Mouse (Mus musculus): ENCODE measurements at regions not wholly inside any gene's neighbourhood (a gene's known extent, or its start where the extent isn't known, plus 50 kb on each side); places are given as distances from the start of the nearest gene placed in this dataset.

DNA sequence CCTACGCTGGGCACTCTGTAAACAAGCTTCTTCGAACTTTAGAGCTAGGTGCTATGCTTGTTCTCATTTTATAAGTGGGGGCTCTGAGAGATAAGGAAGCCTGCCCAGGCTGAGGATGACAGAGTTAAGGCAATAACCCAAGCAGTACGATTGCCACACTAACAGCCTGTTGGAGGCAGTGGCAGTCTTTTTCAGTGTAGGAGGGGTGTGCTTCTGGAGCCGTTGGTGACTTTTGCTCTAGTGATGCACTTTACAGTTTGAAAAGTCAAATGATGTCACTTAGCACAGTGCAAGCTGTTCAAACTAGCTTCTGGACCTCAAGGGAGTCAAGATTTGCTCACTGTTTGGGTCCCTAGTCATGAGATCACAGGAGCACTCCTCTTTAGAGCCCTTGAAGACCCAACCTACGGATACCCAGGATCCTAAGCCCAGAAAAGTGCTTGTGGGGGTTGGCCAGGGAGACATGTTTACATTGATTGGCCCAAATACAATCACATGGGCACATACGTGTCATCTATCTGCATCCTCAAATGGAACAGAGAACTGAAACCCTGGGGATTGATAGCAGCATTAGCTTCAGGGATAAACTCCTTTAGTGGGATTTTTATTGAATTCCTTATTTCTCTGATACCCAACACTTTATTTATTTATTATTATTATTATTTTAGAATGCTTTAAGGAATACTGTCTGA is 117.7 kb upstream of the Tbl1xr1 start:
- in situ Hi-C loops (cut with MboI, MseI) = no loop called here

GRCm38 (mm10) chr3:21961091-21961490 is 115.4 kb upstream of the Tbl1xr1 start:
- in situ Hi-C loops (cut with MboI, MseI) = no loop called here

GRCm38 (mm10) chr3:21961746-21962145 is 114.7 kb upstream of the Tbl1xr1 start:
- in situ Hi-C loops (cut with MboI, MseI) = no loop called here

- in situ Hi-C loops (cut with MboI, MseI) = no loop called here
These were observed 114.1 kb upstream of the Tbl1xr1 start for GRCm38 (mm10) chr3:21962360-21962782.

GRCm38 (mm10) chr3:21962921-21963732 is 113.3 kb upstream of the Tbl1xr1 start:
- in situ Hi-C loops (cut with MboI, MseI) = no loop called here

- in situ Hi-C loops (cut with MboI, MseI) = no loop called here
These were observed 112.6 kb upstream of the Tbl1xr1 start for GRCm38 (mm10) chr3:21963733-21964351.

DNA sequence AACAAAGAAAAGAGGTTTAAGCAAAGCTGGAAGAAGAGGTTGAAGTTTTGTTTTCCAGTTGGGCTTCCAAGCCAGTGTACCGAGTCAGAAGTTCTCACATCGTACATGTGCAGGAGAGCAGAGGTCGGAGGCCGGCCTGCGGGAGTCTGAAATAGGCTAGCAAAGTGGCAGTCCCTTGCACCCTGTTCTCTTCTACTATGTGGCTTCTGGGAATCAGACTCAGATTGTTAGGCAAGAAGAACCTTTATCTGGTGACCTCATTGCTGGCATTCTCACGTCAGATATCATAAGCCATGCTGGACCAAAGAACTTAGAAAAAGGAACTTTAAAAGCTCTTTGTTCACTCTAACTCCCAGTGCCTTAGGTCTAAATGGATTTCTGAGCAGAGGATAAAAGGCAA is 112.0 kb upstream of the Tbl1xr1 start:
- in situ Hi-C loops (cut with MboI, MseI) = no loop called here

DNA sequence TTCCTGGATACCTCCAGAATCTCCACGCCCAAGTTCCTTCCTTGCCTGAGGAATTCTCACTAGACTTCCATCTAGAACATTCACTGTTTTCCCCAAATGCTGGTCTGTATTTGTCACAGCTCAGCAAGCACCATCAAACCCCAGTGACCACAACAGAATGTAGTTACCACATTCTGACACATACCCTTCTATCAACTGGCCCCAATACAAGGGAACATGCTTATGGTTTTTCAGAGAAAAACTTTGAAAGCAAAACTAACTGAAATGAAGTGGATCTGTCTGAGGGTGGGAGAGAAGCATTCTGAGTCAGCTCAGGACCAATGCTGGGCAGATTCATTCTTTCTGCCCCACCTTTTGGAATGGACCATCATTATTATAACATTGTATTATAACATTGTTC is 110.9 kb upstream of the Tbl1xr1 start:
- in situ Hi-C loops (cut with MboI, MseI) = no loop called here

- in situ Hi-C loops (cut with MboI, MseI) = no loop called here
These were observed 104.7 kb upstream of the Tbl1xr1 start for GRCm38 (mm10) chr3:21971731-21972130.

- in situ Hi-C loops (cut with MboI, MseI) = no loop called here
These were observed 103.3 kb upstream of the Tbl1xr1 start for GRCm38 (mm10) chr3:21973153-21973552.

- in situ Hi-C loops (cut with MboI, MseI) = no loop called here
These were observed 102.8 kb upstream of the Tbl1xr1 start for GRCm38 (mm10) chr3:21973681-21974080.

GRCm38 (mm10) chr3:21974766-21975165 is 101.7 kb upstream of the Tbl1xr1 start:
- in situ Hi-C loops (cut with MboI, MseI) = loop anchor here (5.0 kb wide), 1 partner anchor 72 kb away; no protein-coding TSS in a partner anchor

- in situ Hi-C loops (cut with MboI, MseI) = loop anchor here (5.0 kb wide), 1 partner anchor 75 kb away; no protein-coding TSS in a partner anchor
These were observed 98.7 kb upstream of the Tbl1xr1 start for GRCm38 (mm10) chr3:21977775-21978174.

DNA sequence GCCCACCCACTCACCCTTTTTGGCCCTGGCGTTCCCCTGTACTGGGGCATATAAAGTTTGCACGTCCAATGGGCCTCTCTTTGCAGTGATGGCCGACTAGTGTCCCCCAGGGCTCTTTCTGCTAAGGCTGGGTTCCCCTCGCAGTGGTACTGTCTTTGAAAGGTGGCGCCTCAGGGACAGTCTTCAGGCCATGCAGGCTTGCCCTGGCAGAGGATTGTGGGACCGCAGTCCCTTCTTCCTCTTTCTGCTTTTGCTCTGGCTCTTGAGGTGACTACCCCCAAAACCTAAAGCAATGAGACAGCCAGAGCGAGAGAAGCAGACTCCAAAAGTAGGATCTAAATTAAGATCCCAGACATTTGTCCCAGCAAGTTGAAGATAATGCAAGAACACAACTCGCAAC is 93.5 kb upstream of the Tbl1xr1 start:
- in situ Hi-C loops (cut with MboI, MseI) = no loop called here

DNA sequence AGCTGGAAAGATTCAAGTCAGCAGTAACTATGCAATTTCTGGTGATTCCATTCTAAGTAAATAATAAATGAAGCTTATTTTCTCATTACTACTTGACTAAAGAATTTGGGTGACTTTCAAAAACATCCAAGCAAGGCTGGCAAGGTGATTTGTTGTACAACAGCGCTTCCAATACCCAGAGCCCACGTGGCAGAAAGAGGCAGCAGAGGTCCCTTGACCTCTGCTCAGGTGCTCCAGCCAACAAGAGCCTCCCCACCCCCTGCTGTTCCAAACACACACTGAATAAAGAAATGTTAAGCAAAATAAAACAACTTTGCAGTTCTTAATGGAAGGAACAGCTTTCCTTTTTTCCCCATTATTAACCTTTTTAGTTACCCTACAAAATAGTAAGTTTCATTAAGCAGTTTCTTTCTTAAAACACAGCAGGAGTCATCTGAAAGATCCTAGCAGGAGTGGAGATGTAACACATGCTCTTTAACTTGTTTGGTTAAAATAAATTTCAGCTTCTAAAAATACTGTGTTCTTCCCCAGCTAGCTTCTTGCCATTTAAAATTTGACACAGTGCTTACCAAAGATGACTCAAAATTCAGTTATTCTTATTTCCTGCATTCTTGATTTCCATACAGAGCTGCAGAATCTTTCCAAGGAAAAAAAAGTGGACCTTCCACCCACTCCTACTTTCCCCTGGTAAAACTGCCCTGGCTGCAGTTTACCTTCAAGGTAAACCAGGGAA is 92.3 kb upstream of the Tbl1xr1 start:
- in situ Hi-C loops (cut with MboI, MseI) = no loop called here

- in situ Hi-C loops (cut with MboI, MseI) = loop anchor here (5.0 kb wide), 1 partner anchor 48 kb away; no protein-coding TSS in a partner anchor
These were observed 91.6 kb upstream of the Tbl1xr1 start for GRCm38 (mm10) chr3:21984807-21985206.

DNA sequence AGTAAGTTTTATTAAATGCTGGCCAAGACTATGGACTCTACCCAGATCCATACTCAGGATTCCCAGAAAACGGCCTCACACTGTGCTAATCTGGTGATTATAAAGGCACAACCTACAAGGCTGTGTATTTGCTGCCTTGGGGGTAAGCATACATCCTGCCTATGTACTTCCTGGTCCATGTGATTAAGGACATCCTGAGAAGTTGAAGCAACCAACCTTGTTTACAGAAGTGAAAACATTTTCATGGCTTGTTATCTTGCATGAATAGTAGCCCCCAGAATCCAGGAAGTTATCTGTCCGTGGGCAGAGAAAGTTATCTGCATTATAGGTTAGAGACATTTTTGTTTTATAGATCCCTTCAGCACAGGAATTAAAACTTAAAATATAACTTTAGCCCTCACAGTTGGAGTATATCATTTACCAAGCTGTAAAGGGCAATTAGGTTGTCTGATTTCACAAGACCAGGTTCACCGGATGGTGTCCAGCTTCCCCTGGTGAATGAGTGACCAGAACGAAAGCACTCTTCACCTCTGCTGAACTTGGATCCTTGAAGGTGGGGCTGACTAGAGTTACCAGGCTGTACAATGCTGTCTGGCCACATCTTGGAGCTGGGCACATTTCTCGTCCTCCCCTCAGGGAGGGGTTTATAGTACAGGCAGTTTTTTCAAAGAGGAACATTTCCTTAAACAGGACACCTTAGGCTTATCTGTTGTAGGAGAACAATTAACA is 90.1 kb upstream of the Tbl1xr1 start:
- in situ Hi-C loops (cut with MboI, MseI) = loop anchor here (5.0 kb wide), 1 partner anchor 49 kb away; no protein-coding TSS in a partner anchor

DNA sequence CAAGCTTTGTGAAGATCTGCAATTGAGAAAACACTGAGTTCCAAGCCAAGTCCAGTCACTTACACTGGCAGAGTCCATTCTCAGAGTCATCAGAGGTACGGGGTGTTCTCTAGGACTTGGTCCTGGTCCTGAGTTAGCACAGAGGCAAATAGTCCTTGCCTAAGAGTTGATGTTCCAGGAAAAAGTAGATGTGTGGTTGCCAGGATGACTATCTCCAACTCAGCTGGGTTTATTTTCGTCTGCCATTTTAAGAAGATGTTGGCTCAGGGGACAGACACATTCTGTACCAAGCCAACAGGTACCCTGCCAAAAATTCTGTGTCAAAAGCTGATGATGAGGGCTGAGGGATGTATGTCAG is 89.6 kb upstream of the Tbl1xr1 start:
- in situ Hi-C loops (cut with MboI, MseI) = loop anchor here (5.0 kb wide), 1 partner anchor 50 kb away; no protein-coding TSS in a partner anchor

GRCm38 (mm10) chr3:21987455-21988009 is 88.9 kb upstream of the Tbl1xr1 start:
- in situ Hi-C loops (cut with MboI, MseI) = loop anchor here (5.0 kb wide), 1 partner anchor 50 kb away; no protein-coding TSS in a partner anchor

- in situ Hi-C loops (cut with MboI, MseI) = loop anchor here (5.0 kb wide), 1 partner anchor 51 kb away; no protein-coding TSS in a partner anchor
These were observed 88.4 kb upstream of the Tbl1xr1 start for GRCm38 (mm10) chr3:21988010-21988531.

Data from regulatory T cell (primary cell).